Mouse (Mus musculus) cerebellum, adult 8-10 months (tissue): ENCODE data around the gene Ssx2ip.
A peak's percentile ranks its signal among the peaks of the same experiment; 100 is the strongest.

ENCODE experiments used
- DNase-seq: peaks from one replicate; pipeline ENCODE4 v3.0.0; 2022

Gene Ssx2ip

GRCm38 (mm10) chr3:146404311-146405201 lies at the start of gene Ssx2ip:
Gene Ssx2ip, plus strand, starts transcription at chr3:146404642.
- DNase-seq = peak; percentile 98

- DNase-seq = no peak
Observed at GRCm38 (mm10) chr3:146355146-146355545, 49.3 kb upstream of the Ssx2ip start.

- no peak for DNase-seq
Observed at GRCm38 (mm10) chr3:146365471-146365870, 39.0 kb upstream of the Ssx2ip start.

- no peak for DNase-seq
Observed at GRCm38 (mm10) chr3:146367058-146367457, 37.4 kb upstream of the Ssx2ip start.

GRCm38 (mm10) chr3:146370553-146371095 lies 33.8 kb upstream of the Ssx2ip start:
- no peak for DNase-seq

- DNase-seq = no peak
Observed at GRCm38 (mm10) chr3:146371201-146371600, 33.2 kb upstream of the Ssx2ip start.

- no peak for DNase-seq
Observed at GRCm38 (mm10) chr3:146374596-146375175, 29.8 kb upstream of the Ssx2ip start.

GRCm38 (mm10) chr3:146375224-146375657 lies 29.2 kb upstream of the Ssx2ip start:
- no peak for DNase-seq

- no peak for DNase-seq
Observed at GRCm38 (mm10) chr3:146376337-146377130, 27.9 kb upstream of the Ssx2ip start.

- DNase-seq = no peak
Observed at GRCm38 (mm10) chr3:146377216-146377615, 27.2 kb upstream of the Ssx2ip start.

GRCm38 (mm10) chr3:146378753-146379152 lies 25.7 kb upstream of the Ssx2ip start:
- DNase-seq = no peak

- DNase-seq = no peak
Observed at GRCm38 (mm10) chr3:146379740-146380466, 24.5 kb upstream of the Ssx2ip start.

- DNase-seq = no peak
Observed at GRCm38 (mm10) chr3:146380874-146381273, 23.6 kb upstream of the Ssx2ip start.

- DNase-seq = no peak
Observed at GRCm38 (mm10) chr3:146381471-146381870, 23.0 kb upstream of the Ssx2ip start.

GRCm38 (mm10) chr3:146386800-146387199 lies 17.6 kb upstream of the Ssx2ip start:
- DNase-seq = no peak

- no peak for DNase-seq
Observed at GRCm38 (mm10) chr3:146392656-146393321, 11.7 kb upstream of the Ssx2ip start.

- no peak for DNase-seq
Observed at GRCm38 (mm10) chr3:146393641-146394100, 10.8 kb upstream of the Ssx2ip start.

- DNase-seq = no peak
Observed at GRCm38 (mm10) chr3:146396256-146396655, 8.2 kb upstream of the Ssx2ip start.

- no peak for DNase-seq
Observed at GRCm38 (mm10) chr3:146396934-146397333, 7.5 kb upstream of the Ssx2ip start.

- no peak for DNase-seq
Observed at GRCm38 (mm10) chr3:146397847-146398246, 6.6 kb upstream of the Ssx2ip start.

- no peak for DNase-seq
Observed at GRCm38 (mm10) chr3:146399203-146399602, 5.2 kb upstream of the Ssx2ip start.

- no peak for DNase-seq
Observed at GRCm38 (mm10) chr3:146403770-146404169, 672 bp upstream of the Ssx2ip start.
